Mouse (Mus musculus) intestine, embryonic 16.5 days (tissue): Measurements from ENCODE around the gene Fbln5. TPM values are rescaled to one million over a fixed set of nuclear protein-coding genes. Genes with fewer than 3 reads are reported as not detected.
A peak's percentile ranks its signal among the peaks of the same experiment; 100 is the strongest.

Experiments
- ATAC-seq: fragments of 200-750 bp; cut with Nextera tagmentation; 2 replicates; pipeline ENCODE4 v1.8.0; 2017; ENCODE audit warnings: moderate TSS enrichment, moderate library complexity
- H3K27ac ChIP-seq: fragments of 300-500 bp; sonication (generic); 2 replicates; pipeline ENCODE4 v1.5.1; 2014; ENCODE audit warnings: mild to moderate bottlenecking, low read length
- H3K27me3 ChIP-seq: fragments of 300-500 bp; sonication (generic); replicated peaks from 2 replicates; pipeline ENCODE4 v1.6.1; 2014; ENCODE audit warnings: low read length, control low read depth, mixed read lengths; ENCODE audit not compliant: control insufficient read depth, insufficient read depth
- H3K36me3 ChIP-seq: fragments of 300-500 bp; sonication (generic); 2 replicates; pipeline ENCODE4 v1.6.1; 2014; ENCODE audit warnings: low read length, control low read depth; ENCODE audit not compliant: control insufficient read depth, insufficient read depth
- H3K4me1 ChIP-seq: fragments of 300-500 bp; sonication (generic); 2 replicates; pipeline ENCODE4 v1.6.1; 2014; ENCODE audit warnings: low read length, control low read depth, mixed read lengths; ENCODE audit not compliant: control insufficient read depth, insufficient read depth
- H3K4me2 ChIP-seq: fragments of 300-500 bp; sonication (generic); 2 replicates; pipeline ENCODE4 v1.6.1; 2014; ENCODE audit warnings: low read depth, low read length, control low read depth
- H3K4me3 ChIP-seq: fragments of 300-500 bp; sonication (generic); 2 replicates; pipeline ENCODE4 v1.5.1; 2014; ENCODE audit warnings: mild to moderate bottlenecking, low read length
- H3K9ac ChIP-seq: fragments of 300-500 bp; sonication (generic); 2 replicates; pipeline ENCODE4 v1.6.1; 2014; ENCODE audit warnings: low read depth, low read length
- H3K9me3 ChIP-seq: fragments of 300-500 bp; sonication (generic); 2 replicates; pipeline ENCODE4 v1.6.1; 2016; ENCODE audit warnings: low read length, control low read depth; ENCODE audit not compliant: control insufficient read depth
- WGBS: fragments of 180-500 bp; shearing (Covaris S2); extraction: QIAGEN DNeasy Blood & Tissue Kit; methylation state at CpG from one replicate; pipeline ENCODE4 v1.1.7; 2014; 5-methylcytosine and 5-hydroxymethylcytosine counted together
- polyA plus RNA-seq: library from polyadenylated mRNA; unstranded; fragments of >200 nt; fragmentation: Nextera tagmentation; extraction: Ambion mirVana; gene quantifications from 2 replicates; pipeline ENCODE4 v1.2.1, GENCODE M21; 2015

Fbln5 gene
- polyA plus RNA-seq, 1 experiment from 2014 or later, result 59.6 TPM

GRCm38 (mm10) chr12:101815796-101816195 is 3.1 kb downstream of the Fbln5 start:
- Histone ChIP-seq H3K4me1 (peaks cover 7% of the 10 kb centered on the region), H3K27me3 (no peaks in the 10 kb centered on the region), H3K4me2 (no peak overlapping the region), H3K4me3 (no peak overlapping the region), H3K9ac (no peak overlapping the region), H3K36me3 (no peaks in the 10 kb centered on the region), H3K27ac (no peak overlapping the region), H3K9me3 (no peaks in the 10 kb centered on the region)
- ATAC-seq, result no peak
- WGBS, result 78% methylated on average over 6 of the region's 6 CpGs

- WGBS, result 93% methylated on average over 2 of the region's 2 CpGs
- Histone ChIP-seq H3K27me3 (no peaks in the 10 kb centered on the region), H3K4me1 (peaks cover 5% of the 10 kb centered on the region), H3K9ac (no peak overlapping the region), H3K4me3 (no peak overlapping the region), H3K27ac (no peak overlapping the region), H3K9me3 (no peaks in the 10 kb centered on the region), H3K36me3 (no peaks in the 10 kb centered on the region), H3K4me2 (no peak overlapping the region)
- ATAC-seq, result no peak
Observed at GRCm38 (mm10) chr12:101814423-101814822, 4.4 kb downstream of the Fbln5 start.

GRCm38 (mm10) chr12:101811181-101811580 is 7.7 kb downstream of the Fbln5 start:
- H3K36me3 ChIP-seq, result no peaks in the 10 kb centered on the region
- ATAC-seq, result no peak
- no peak overlapping the region for H3K4me3 ChIP-seq
- H3K27me3 ChIP-seq, result no peaks in the 10 kb centered on the region
- no peak overlapping the region for H3K9ac ChIP-seq
- no peak overlapping the region for H3K27ac ChIP-seq
- no peak overlapping the region for H3K4me2 ChIP-seq
- no peaks in the 10 kb centered on the region for H3K9me3 ChIP-seq
- 61% methylated on average over 6 of the region's 6 CpGs for WGBS
- H3K4me1 ChIP-seq, result no peaks in the 10 kb centered on the region

GRCm38 (mm10) chr12:101810515-101810914 is 8.3 kb downstream of the Fbln5 start:
- Histone ChIP-seq H3K4me3 (no peak overlapping the region), H3K36me3 (no peaks in the 10 kb centered on the region), H3K9ac (no peak overlapping the region), H3K4me2 (no peak overlapping the region), H3K9me3 (no peaks in the 10 kb centered on the region), H3K27me3 (no peaks in the 10 kb centered on the region), H3K4me1 (no peaks in the 10 kb centered on the region), H3K27ac (no peak overlapping the region)
- WGBS, result 72% methylated on average over 2 of the region's 2 CpGs
- no peak for ATAC-seq

GRCm38 (mm10) chr12:101807400-101807799 is 11.5 kb downstream of the Fbln5 start:
- no peaks in the 10 kb centered on the region for H3K36me3 ChIP-seq
- no peak overlapping the region for H3K9ac ChIP-seq
- H3K4me3 ChIP-seq, result no peak overlapping the region
- H3K4me1 ChIP-seq, result no peaks in the 10 kb centered on the region
- WGBS, result 68% methylated on average over 2 of the region's 2 CpGs
- H3K9me3 ChIP-seq, result no peaks in the 10 kb centered on the region
- H3K27ac ChIP-seq, result no peak overlapping the region
- H3K27me3 ChIP-seq, result no peaks in the 10 kb centered on the region
- peak; percentile 40; the same call in 1 of the 2 replicates for ATAC-seq
- H3K4me2 ChIP-seq, result no peak overlapping the region

- no peaks in the 10 kb centered on the region for H3K9me3 ChIP-seq
- no peaks in the 10 kb centered on the region for H3K4me1 ChIP-seq
- WGBS, result 83% methylated on average over 3 of the region's 3 CpGs
- no peaks in the 10 kb centered on the region for H3K36me3 ChIP-seq
- H3K27ac ChIP-seq, result no peak overlapping the region
- H3K4me2 ChIP-seq, result no peak overlapping the region
- H3K4me3 ChIP-seq, result no peak overlapping the region
- no peak overlapping the region for H3K9ac ChIP-seq
- no peaks in the 10 kb centered on the region for H3K27me3 ChIP-seq
- ATAC-seq, result no peak
Observed at GRCm38 (mm10) chr12:101802445-101802844, 16.4 kb downstream of the Fbln5 start.

- Histone ChIP-seq H3K9ac (no peak overlapping the region), H3K4me3 (no peak overlapping the region), H3K27ac (no peak overlapping the region), H3K9me3 (no peaks in the 10 kb centered on the region), H3K36me3 (no peaks in the 10 kb centered on the region), H3K27me3 (no peaks in the 10 kb centered on the region), H3K4me2 (no peak overlapping the region), H3K4me1 (no peaks in the 10 kb centered on the region)
- no peak for ATAC-seq
- WGBS, result 72% methylated on average over 5 of the region's 5 CpGs
Observed at GRCm38 (mm10) chr12:101801744-101802143, 17.1 kb downstream of the Fbln5 start.

- no peak overlapping the region for H3K9ac ChIP-seq
- ATAC-seq, result no peak
- H3K9me3 ChIP-seq, result no peaks in the 10 kb centered on the region
- 76% methylated on average over 3 of the region's 3 CpGs for WGBS
- H3K4me2 ChIP-seq, result no peak overlapping the region
- H3K4me3 ChIP-seq, result no peak overlapping the region
- H3K36me3 ChIP-seq, result no peaks in the 10 kb centered on the region
- H3K27ac ChIP-seq, result no peak overlapping the region
- no peaks in the 10 kb centered on the region for H3K4me1 ChIP-seq
- no peaks in the 10 kb centered on the region for H3K27me3 ChIP-seq
Observed at GRCm38 (mm10) chr12:101801051-101801450, 17.8 kb downstream of the Fbln5 start.

GRCm38 (mm10) chr12:101798189-101798922 is 20.5 kb downstream of the Fbln5 start:
- H3K9me3 ChIP-seq, result no peaks in the 10 kb centered on the region
- no peaks in the 10 kb centered on the region for H3K4me1 ChIP-seq
- H3K4me3 ChIP-seq, result no peak overlapping the region
- WGBS, result 62% methylated on average over 7 of the region's 7 CpGs
- no peaks in the 10 kb centered on the region for H3K27me3 ChIP-seq
- no peak overlapping the region for H3K9ac ChIP-seq
- H3K36me3 ChIP-seq, result no peaks in the 10 kb centered on the region
- H3K4me2 ChIP-seq, result no peak overlapping the region
- no peak overlapping the region for H3K27ac ChIP-seq
- no peak for ATAC-seq

GRCm38 (mm10) chr12:101794458-101794857 is 24.4 kb downstream of the Fbln5 start:
- Histone ChIP-seq H3K9me3 (no peaks in the 10 kb centered on the region), H3K4me2 (no peak overlapping the region), H3K36me3 (no peaks in the 10 kb centered on the region), H3K9ac (no peak overlapping the region), H3K4me1 (no peaks in the 10 kb centered on the region), H3K4me3 (no peak overlapping the region), H3K27me3 (no peaks in the 10 kb centered on the region), H3K27ac (no peak overlapping the region)
- 79% methylated on average over 3 of the region's 3 CpGs for WGBS
- no peak for ATAC-seq
